Mouse (Mus musculus) regulatory T cell (primary cell): ENCODE results near the gene Lysmd2.
"Not testable (repeated sequence)": the region's sequence is repeated elsewhere in the genome, so short reads cannot be mapped to it uniquely, and the experiment has no call there.

Source experiments
- in situ Hi-C: fragments of 300-600 bp; cut with MboI, MseI; formaldehyde crosslinking; loops from one replicate; pipeline ENCODE4 v1.15.1; 2025; ENCODE audit warnings: high pct_unique_total_duplicates

Gene Lysmd2

GRCm38 (mm10) chr9:75625556-75626307 lies at the start of gene Lysmd2:
Gene Lysmd2, plus strand, starts transcription at chr9:75625741.
- in situ Hi-C loops = no loop called here

GRCm38 (mm10) chr9:75579321-75579720 lies 46.2 kb upstream of the Lysmd2 start:
- in situ Hi-C loops = loop anchor here (5.0 kb wide), 1 partner anchor 57 kb away; no protein-coding TSS in a partner anchor

GRCm38 (mm10) chr9:75581694-75582350 lies 43.7 kb upstream of the Lysmd2 start:
- in situ Hi-C loops = no loop called here

GRCm38 (mm10) chr9:75589850-75590790 lies 35.4 kb upstream of the Lysmd2 start:
- in situ Hi-C loops = no loop called here

- in situ Hi-C loops = no loop called here
Observed at GRCm38 (mm10) chr9:75593481-75593880, 32.1 kb upstream of the Lysmd2 start.

GRCm38 (mm10) chr9:75597036-75597435 lies 28.5 kb upstream of the Lysmd2 start:
- in situ Hi-C loops = no loop called here

GRCm38 (mm10) chr9:75597596-75597995 lies 27.9 kb upstream of the Lysmd2 start:
- in situ Hi-C loops = no loop called here

- in situ Hi-C loops = no loop called here
Observed at GRCm38 (mm10) chr9:75599191-75599841, 26.2 kb upstream of the Lysmd2 start.

GRCm38 (mm10) chr9:75600166-75600934 lies 25.2 kb upstream of the Lysmd2 start:
- in situ Hi-C loops = no loop called here

GRCm38 (mm10) chr9:75601510-75601909 lies 24.0 kb upstream of the Lysmd2 start:
- in situ Hi-C loops = no loop called here

GRCm38 (mm10) chr9:75607496-75607895 lies 18.0 kb upstream of the Lysmd2 start:
- in situ Hi-C loops = no loop called here

GRCm38 (mm10) chr9:75609505-75609904 lies 16.0 kb upstream of the Lysmd2 start:
- in situ Hi-C loops = no loop called here

- in situ Hi-C loops = no loop called here
Observed at GRCm38 (mm10) chr9:75609965-75610364, 15.6 kb upstream of the Lysmd2 start.

GRCm38 (mm10) chr9:75610571-75611493 lies 14.7 kb upstream of the Lysmd2 start, which contains the start of gene Tmod2:
Gene Tmod2, minus strand, starts transcription at chr9:75611325.
- in situ Hi-C loops = no loop called here

- in situ Hi-C loops = no loop called here
Observed at GRCm38 (mm10) chr9:75616560-75616959, 9.0 kb upstream of the Lysmd2 start.

- in situ Hi-C loops = no loop called here
Observed at GRCm38 (mm10) chr9:75618836-75619400, 6.6 kb upstream of the Lysmd2 start.

GRCm38 (mm10) chr9:75619761-75620160 lies 5.8 kb upstream of the Lysmd2 start:
- in situ Hi-C loops = not testable (repeated sequence)

GRCm38 (mm10) chr9:75621428-75621827 lies 4.1 kb upstream of the Lysmd2 start:
- in situ Hi-C loops = no loop called here

GRCm38 (mm10) chr9:75624983-75625555 lies 472 bp upstream of the Lysmd2 start:
- in situ Hi-C loops = no loop called here
